Mouse (Mus musculus): ENCODE results near the gene Wipf2.

GRCm38 (mm10) chr11:98934367-98934766 is 70.9 kb downstream of the Wipf2 start:
- TF ChIP-seq EP300 (IDR thresholded peaks at IDR 0.05; ENCODE audit: insufficient read depth, low read depth, low read length), result no peak
- TF ChIP-seq CTCF (IDR thresholded peaks at IDR 0.05), result no peak
- TF ChIP-seq POLR2A (IDR thresholded peaks at IDR 0.05; ENCODE audit: insufficient read depth, low read depth, low read length), result no peak

All from heart, adult 2 months (tissue).